Mouse (Mus musculus) layer of hippocampus, postnatal 36 days (tissue): Measurements from ENCODE around the gene Vwa1. TPM values are rescaled to one million over a fixed set of nuclear protein-coding genes. Genes with fewer than 3 reads are reported as not detected.
"Not testable (repeated sequence)": the region's sequence is repeated elsewhere in the genome, so short reads cannot be mapped to it uniquely, and the experiment has no call there.

Source experiments
- DNase-seq, 2 experiments: peaks; one replicate each; pipeline ENCODE4 v3.0.0; 2022
- total RNA-seq, 2 experiments: library from RNA; stranded (reverse); gene quantifications; 2 replicates each; pipeline ENCODE4 v1.2.3; 2021

Vwa1 gene
- 10 to 100 TPM; 10.5 to 11.3 TPM for total RNA-seq

- peak; percentile 81 to 83 for DNase-seq
Observed at GRCm38 (mm10) chr4:155774280-155774754, at the start of gene Vwa1. Gene Vwa1 (minus strand): TSS chr4:155774698.

GRCm38 (mm10) chr4:155823443-155823842 lies 48.9 kb upstream of the Vwa1 start:
- no peak for DNase-seq

GRCm38 (mm10) chr4:155821025-155821424 lies 46.5 kb upstream of the Vwa1 start:
- no peak for DNase-seq

- no peak for DNase-seq
Observed at GRCm38 (mm10) chr4:155817533-155817932, 43.0 kb upstream of the Vwa1 start.

GRCm38 (mm10) chr4:155812665-155813181 lies 38.2 kb upstream of the Vwa1 start:
- DNase-seq, result no peak

GRCm38 (mm10) chr4:155811929-155812664 lies 37.6 kb upstream of the Vwa1 start, which contains the start of gene Ccnl2:
Gene Ccnl2 (plus strand): TSS chr4:155812489.
- peak; percentile 91 for DNase-seq

- no peak for DNase-seq
Observed at GRCm38 (mm10) chr4:155807841-155808240, 33.3 kb upstream of the Vwa1 start.

- peak; percentile 92 to 94 for DNase-seq
Observed at GRCm38 (mm10) chr4:155803340-155804041, 29.0 kb upstream of the Vwa1 start.

- DNase-seq, result no peak
Observed at GRCm38 (mm10) chr4:155802741-155803339, 28.3 kb upstream of the Vwa1 start, which contains the start of gene Mrpl20. Gene Mrpl20 (plus strand): TSS chr4:155802878.

GRCm38 (mm10) chr4:155802075-155802474 lies 27.6 kb upstream of the Vwa1 start:
- no peak for DNase-seq

GRCm38 (mm10) chr4:155793730-155794129 lies 19.2 kb upstream of the Vwa1 start:
- DNase-seq, result no peak

GRCm38 (mm10) chr4:155791240-155791933 lies 16.9 kb upstream of the Vwa1 start:
- no peak for DNase-seq

- DNase-seq, result no peak
Observed at GRCm38 (mm10) chr4:155790650-155791161, 16.2 kb upstream of the Vwa1 start.

GRCm38 (mm10) chr4:155790021-155790489 lies 15.6 kb upstream of the Vwa1 start, which contains the start of gene Ankrd65:
Gene Ankrd65 (plus strand): TSS chr4:155790439.
- DNase-seq, result no peak

- not testable (repeated sequence) for DNase-seq
Observed at GRCm38 (mm10) chr4:155788833-155789232, 14.3 kb upstream of the Vwa1 start.

GRCm38 (mm10) chr4:155788300-155788699 lies 13.8 kb upstream of the Vwa1 start:
- DNase-seq, result no peak

GRCm38 (mm10) chr4:155785819-155786218 lies 11.3 kb upstream of the Vwa1 start, which contains the start of gene Tmem88b:
Gene Tmem88b (minus strand): TSS chr4:155785874.
- DNase-seq, result no peak

GRCm38 (mm10) chr4:155785246-155785645 lies 10.7 kb upstream of the Vwa1 start:
- DNase-seq, result no peak

- peak; percentile 74 to 81 for DNase-seq
Observed at GRCm38 (mm10) chr4:155784081-155784701, 9.7 kb upstream of the Vwa1 start.

- no peak for DNase-seq
Observed at GRCm38 (mm10) chr4:155783486-155784080, 9.1 kb upstream of the Vwa1 start.

- DNase-seq, result no peak
Observed at GRCm38 (mm10) chr4:155780895-155781294, 6.4 kb upstream of the Vwa1 start.
